Mouse (Mus musculus) hematopoietic multipotent progenitor cell, adult 10-12 weeks (in vitro differentiated cells): ENCODE results near the gene Adra1b. TPM values are rescaled to one million over a fixed set of nuclear protein-coding genes. Genes with fewer than 3 reads are reported as not detected.

Experiments
- polyA plus RNA-seq: library from polyadenylated mRNA; stranded (reverse); fragments of >175 nt; gene quantifications from 2 replicates; pipeline ENCODE4 v1.2.3, GENCODE M21; 2012; ENCODE audit warnings: low replicate concordance

Adra1b gene
- 0.09 and 0.16 TPM in 2 replicates for polyA plus RNA-seq

GRCm38 (mm10) chr11:43901051-43901654 is at the start of gene Adra1b:
Gene Adra1b (minus strand): TSS chr11:43901210.

DNA sequence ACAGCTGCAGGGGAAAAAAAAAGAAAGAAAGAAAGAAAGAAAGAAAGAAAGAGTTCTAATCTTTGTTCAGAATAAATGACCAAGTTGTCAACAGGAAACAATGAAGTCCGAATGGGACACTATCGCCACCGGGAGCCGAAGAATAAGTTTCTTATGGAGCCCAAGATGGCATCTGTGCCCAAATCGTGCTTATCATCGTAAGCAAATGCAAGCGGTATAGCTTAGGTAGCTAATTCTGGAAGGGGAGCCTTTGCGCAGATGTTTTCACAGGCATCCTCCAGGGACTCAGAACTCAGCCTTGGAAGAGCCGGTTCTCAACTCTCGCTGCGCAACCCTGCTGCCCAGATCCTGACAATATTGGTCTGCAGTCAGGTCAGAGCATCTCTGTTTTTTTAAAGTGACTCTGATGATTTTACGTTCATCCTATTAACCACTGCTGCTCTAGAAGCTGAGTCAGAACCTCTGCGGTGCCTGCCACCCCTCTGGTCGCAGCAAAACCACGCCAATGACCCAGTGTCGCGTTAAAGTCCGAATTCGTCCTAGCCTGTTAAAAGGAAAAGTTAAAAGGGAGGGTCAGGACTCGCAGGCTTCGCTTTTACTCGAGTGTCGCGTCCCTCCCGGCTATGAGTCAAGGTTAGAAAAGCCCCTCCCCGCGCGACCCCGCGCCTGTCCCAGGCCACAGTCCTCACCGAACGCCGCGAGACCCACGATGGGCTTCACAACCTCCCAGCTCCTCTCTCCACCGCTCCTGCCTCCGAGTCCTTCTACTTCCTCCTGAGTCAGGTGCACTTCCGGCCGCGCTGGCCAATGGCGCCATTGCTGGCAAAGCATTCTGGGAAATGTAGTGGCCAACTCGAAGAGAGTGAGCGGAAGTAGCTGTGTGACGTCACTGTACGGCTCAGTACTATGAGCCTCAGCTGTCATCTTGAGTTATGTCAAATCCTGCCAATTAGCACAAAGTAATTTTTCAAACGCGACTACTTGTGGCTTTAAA is 153.5 kb downstream of the Adra1b start, which contains the start of gene Ttc1:
Gene Ttc1, minus strand, starts transcription at position 776 of the 994 bp plus-strand sequence.

Other genes starting within 250 kb of the Adra1b start
- 8.2 and 12.1 TPM in 2 replicates for gene Pwwp2a, start 219.2 kb downstream of the Adra1b start, polyA plus RNA-seq
- gene Ttc1, start 153.2 kb downstream of the Adra1b start, polyA plus RNA-seq = 3.0 and 14.8 TPM in 2 replicates